Mouse (Mus musculus): ENCODE results near the gene Commd6.

GRCm38 (mm10) chr14:101605843-101606242, 34.6 kb downstream of the Commd6 start:
- TF ChIP-seq CTCF (IDR thresholded peaks at IDR 0.05; ENCODE audit: low read depth, low read length) (no peak), POLR2A (IDR thresholded peaks at IDR 0.05; ENCODE audit: extremely low read depth, insufficient read depth, low read length) (no peak)

Data from liver, adult 2 months (tissue).